ENCODE assay signal across 8 mouse cellular contexts in the genomic region with DNA sequence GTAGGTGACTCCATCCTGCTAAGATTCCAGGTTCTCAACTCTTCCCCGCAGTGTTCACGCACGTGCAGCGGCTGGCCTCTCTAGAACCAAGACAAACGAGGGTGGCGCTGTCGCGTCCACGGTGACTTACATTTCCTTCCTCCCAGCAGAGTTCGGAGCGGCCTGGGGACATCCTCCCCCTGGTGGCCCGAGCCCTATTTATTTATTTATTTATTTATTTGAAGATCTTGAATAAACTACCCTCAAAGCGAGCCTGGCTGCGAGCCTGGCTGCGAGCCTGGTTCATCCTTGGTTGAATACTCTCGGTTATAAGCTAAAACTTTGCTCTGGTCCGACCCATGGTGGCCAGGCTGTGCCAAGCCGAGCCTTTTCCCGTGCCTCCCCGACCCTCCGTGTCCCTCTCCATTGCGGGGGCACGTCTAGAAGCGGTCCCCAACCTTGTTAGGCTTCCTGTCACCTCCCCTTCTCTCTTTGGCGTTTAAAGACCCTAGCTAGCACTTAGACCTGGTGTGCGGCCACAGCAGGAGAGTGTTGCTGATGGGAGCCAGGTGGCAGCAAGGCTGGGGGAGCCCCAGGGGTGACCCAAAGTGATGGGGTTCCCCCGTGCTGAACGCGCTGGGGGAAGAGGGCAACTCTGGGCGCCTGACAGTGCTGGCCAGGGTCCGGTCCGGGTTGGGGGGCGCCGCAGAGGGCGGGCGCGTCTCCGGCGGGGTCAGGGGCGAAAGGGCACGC. TPM values are rescaled to one million over a fixed set of nuclear protein-coding genes. Genes with fewer than 3 reads are reported as not detected.
DNase-seq lines count a peak whose midpoint lies in the region; ATAC-seq lines count a peak whose summit lies in the region.

No protein-coding gene starts in this region.

- ATAC-seq in megakaryocyte progenitor cell, adult 5-6 weeks (replicated peaks; ENCODE audit: poor library complexity) = peak; percentile 67

- peak; percentile 83 for DNase-seq in A20 (ENCODE audit: low read depth, low spot score)
- DNase-seq in CD4-positive helper T cell, adult 2 months (ENCODE audit: low read depth, low spot score) = peak; percentile 64
- DNase-seq in embryo, embryonic 10.5 days (ENCODE audit: low spot score) = peak; percentile 79
- peak; percentile 46 to 55 for DNase-seq in heart, postnatal 14 days
- DNase-seq in large intestine, adult 2 months (ENCODE audit: low read depth, low spot score) = peak; percentile 28
- DNase-seq in spleen, postnatal 36 days (ENCODE audit: low spot score in 2 of 2) = peak; percentile 56
- no peak for DNase-seq in urinary bladder, adult 2 months (ENCODE audit: low spot score)

- intact Hi-C loops in heart, postnatal 14 days (cut with DNase I) = no loop called here

- WGBS in large intestine, adult 2 months = 3% methylated on average over 40 of the region's 41 CpGs

RNA-seq across cellular contexts. Expression of a gene that starts 8.1 kb away (rescaled TPM):
- not detected for total RNA-seq in heart, postnatal 14 days (2021)
- polyA plus RNA-seq in large intestine, adult 2 months (2012; rRNA removed) = not detected in 2 replicates
- total RNA-seq in megakaryocyte progenitor cell, adult 5-6 weeks (2015) = not detected in 2 replicates
- not detected in 2 replicates for total RNA-seq in megakaryocyte progenitor cell, adult 5-6 weeks (2017)
- polyA plus RNA-seq in urinary bladder, adult 2 months (2012; rRNA removed) = 0.09 and 0.12 TPM in 2 replicates

RNA-seq across cellular contexts. Expression of a gene that starts 48.9 kb away (rescaled TPM):
- total RNA-seq in heart, postnatal 14 days (2021) = not detected
- polyA plus RNA-seq in large intestine, adult 2 months (2012; rRNA removed) = 0.07 and 0.23 TPM in 2 replicates
- total RNA-seq in megakaryocyte progenitor cell, adult 5-6 weeks (2015) = 0.62 and 1.1 TPM in 2 replicates
- total RNA-seq in megakaryocyte progenitor cell, adult 5-6 weeks (2017) = 2.3 and 2.4 TPM in 2 replicates
- 0.04 and 0.06 TPM in 2 replicates for polyA plus RNA-seq in urinary bladder, adult 2 months (2012; rRNA removed)

RNA-seq across cellular contexts. Expression of a gene that starts 59.1 kb away (rescaled TPM):
- total RNA-seq in heart, postnatal 14 days (2021) = not detected
- polyA plus RNA-seq in large intestine, adult 2 months (2012; rRNA removed) = not detected in 2 replicates
- total RNA-seq in megakaryocyte progenitor cell, adult 5-6 weeks (2015) = not detected in 2 replicates
- total RNA-seq in megakaryocyte progenitor cell, adult 5-6 weeks (2017) = not detected in 2 replicates
- not detected in 2 replicates for polyA plus RNA-seq in urinary bladder, adult 2 months (2012; rRNA removed)
